Mouse (Mus musculus): ENCODE measurements around the gene Ina. TPM values are rescaled to one million over a fixed set of nuclear protein-coding genes. Genes with fewer than 3 reads are reported as not detected.

The Ina gene
- total RNA-seq, 1 experiment from 2014 or later: 5.4 TPM

DNA sequence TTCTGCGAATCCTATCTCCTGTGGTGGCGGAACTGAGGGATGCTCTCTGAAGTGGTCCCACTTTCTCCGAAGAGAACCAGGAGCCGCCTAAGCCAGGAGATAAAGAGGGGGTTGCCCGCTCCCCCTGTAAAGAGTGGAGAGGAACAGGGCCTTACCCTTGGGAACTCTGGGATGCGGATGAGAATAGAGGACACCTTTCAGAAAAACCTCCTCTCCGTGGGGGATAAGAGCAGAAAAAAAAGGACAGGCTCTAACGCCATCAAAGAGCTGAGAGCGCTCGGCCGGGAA lies 395 bp upstream of the Ina start:
- no peak for DNase-seq

DNA sequence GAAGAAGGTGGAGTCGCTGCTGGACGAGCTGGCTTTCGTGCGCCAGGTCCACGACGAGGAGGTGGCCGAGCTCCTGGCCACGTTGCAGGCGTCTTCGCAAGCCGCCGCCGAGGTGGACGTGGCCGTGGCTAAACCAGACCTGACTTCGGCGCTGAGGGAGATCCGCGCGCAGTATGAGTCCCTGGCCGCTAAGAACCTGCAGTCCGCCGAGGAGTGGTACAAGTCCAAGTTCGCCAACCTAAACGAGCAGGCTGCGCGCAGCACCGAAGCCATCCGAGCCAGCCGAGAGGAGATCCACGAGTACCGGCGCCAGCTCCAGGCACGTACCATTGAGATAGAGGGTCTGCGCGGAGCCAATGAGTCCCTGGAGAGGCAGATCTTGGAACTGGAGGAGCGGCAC lies 898 bp downstream of the Ina start:
- no peak for DNase-seq

DNA sequence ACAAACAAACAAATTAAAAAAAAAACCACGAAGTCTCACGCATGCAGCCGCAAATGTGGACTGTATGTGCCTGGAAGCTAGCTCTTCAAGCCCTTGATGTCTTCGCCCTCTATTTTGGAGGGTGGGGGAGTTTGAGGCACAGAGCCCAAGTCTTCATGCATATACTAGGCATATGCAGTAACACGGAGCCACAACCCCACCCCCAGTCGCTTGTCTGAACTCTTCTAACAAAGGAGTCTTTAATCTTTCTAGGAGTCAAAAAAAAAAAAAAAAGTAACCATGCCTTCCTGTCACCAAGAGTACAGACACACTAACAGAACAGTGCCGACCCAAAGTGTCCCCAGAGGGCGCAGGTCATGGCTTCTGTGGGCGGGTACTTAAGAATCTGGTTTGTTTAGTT lies 1.5 kb downstream of the Ina start:
- no peak for DNase-seq

DNA sequence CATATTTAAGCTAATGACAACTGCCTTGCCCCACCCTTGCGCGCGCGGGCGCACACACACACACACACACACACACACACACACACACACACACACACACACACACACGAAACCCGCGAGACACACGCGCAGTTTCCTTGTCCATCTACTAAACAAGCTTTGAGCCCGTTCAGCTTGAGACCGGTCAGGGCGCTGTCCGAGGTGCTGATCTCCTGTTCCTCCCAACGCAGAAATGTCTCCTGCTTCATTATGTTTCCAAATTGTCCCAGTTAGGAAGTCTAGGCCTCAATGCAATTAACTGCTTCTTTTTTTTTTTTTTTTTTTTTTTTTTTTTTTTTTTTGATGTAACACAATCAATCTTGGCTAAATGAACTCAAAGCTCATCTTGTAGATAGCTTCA lies 2.0 kb downstream of the Ina start:
- peak; percentile 87 for DNase-seq

DNA sequence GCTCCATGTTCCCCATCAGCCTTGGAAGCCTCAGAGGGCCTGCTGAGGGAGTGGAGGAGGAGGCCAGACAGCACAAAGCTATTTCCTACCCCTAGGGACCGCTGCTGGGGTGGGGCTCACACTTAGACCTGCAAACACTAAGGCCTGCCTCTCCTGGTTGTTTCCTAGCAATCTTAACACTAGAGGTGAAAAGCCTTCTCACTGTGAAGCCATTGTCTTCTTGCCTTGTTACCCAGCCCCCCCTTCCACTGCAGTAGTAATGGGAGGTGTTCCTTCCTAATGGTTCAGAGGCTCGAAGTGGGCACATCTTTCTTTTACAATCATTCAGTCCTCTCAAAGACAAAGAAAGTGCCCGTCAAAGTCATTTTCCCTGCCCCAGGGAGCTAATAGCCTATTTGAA lies 3.3 kb downstream of the Ina start:
- DNase-seq: no peak

DNA sequence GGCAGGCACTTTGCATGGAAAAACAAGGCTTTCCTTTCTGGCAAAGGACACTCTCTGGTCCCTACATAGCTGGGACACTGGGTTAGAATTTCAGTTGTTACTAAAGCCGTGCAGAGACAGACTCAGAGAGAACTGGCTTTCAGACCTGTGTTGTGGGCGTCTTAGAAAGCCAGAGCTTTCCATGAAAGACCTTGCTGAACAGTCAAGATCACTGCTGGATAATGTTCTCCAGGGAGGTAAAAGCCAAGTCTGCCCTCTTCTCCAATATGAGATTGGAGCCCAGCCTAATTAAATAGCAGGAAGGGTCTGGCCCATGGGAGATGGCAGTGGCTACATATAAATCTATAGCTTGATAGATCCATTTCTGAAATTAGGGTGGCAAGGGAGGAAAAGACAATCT lies 3.8 kb downstream of the Ina start:
- no peak for DNase-seq

DNA sequence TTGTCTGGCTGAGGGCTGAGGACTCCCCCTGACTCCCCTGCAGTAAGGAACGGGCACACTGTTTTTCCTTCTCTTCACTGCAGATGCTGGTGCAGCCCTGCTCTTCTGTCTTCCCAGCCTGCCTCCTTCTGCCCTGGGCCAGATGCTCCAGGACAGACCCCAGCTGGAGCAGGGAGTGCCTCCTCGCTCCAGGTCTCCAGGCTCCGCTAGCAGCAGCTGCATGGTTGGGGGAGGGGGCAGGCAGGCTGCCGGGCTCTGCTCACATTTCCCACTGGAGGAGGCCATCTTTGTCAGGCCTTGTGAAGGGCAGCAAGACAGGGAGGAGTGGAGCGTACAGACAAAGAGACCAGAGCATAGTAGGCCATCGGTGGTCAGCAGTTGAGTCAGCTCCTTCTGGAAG lies 4.8 kb downstream of the Ina start:
- no peak for DNase-seq

DNA sequence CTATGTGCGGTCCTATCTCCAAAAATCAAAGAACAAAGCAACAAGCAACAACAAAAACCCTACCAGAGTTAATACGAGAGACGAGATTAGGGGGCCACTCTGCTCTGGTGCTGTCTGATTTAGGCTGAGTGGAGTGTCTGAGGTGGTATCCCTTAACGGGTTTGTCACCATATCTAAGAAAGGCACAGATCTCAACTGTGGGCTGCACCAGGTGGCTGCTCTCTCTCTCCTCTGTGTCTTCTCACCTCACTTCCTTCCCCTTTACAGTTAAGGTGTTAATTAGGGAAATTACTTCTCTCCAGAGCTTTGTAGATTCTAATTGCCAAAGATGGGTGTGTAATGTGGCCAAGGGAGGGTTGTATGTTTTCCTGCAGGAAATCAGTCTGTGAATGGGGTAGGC lies 8.2 kb downstream of the Ina start:
- DNase-seq: no peak

DNA sequence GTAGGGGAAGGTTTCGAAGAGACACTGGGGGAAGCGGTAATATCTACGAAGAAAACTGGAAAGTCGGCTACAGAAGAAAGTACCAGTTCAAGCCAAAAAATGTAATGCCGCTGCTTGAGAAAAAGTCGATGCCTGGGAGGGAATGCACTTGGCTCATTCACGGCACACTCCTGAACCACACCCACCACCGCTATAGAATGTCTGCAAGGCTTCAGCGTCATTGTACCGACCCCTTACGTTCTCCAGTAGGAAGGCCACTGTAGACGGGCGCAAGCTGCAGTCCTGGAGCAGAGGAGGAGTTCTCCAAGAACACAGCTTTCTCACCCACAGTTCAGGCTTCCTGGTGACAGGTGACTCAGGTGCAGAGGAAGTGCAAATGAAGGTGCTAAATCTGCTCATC lies 9.0 kb downstream of the Ina start:
- DNase-seq: no peak

DNA sequence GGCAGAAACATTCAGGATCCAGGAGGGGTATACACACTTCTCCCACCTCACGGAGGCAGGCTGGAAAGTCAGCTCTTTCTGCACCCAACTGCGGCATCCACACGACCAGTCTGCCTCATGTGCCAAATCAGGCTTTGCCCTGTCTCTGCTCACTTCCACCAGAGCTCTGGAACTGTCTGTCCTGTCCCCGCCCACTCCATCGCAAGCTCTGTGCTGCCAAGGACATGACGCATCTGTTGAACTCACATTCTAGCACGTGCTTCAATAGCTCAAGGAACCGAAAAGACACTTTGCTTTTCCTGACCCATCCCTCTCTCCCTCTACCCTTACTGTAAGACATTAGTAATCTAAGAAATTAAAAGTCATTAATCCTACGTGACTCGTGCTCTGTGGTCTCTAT lies 10.5 kb downstream of the Ina start:
- DNase-seq: peak; percentile 25

DNA sequence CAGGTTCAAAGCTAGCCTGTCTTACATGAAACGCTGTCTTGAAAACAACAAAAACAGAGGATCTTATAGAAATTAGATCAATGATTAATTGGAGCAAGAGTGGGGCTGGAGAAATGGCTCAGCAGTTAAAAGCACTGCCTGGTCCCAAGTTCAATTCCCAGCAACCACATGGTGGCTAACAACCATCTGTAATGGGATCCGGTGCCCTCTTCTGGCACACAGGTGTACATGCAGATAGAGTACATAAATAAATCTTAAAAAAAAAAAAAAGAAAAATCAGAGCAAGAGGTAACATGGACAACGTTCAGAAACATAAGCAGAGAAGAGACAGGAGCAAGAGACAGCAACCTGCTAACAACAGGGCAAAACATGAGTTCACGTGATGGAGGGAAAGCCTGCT lies 12.0 kb downstream of the Ina start:
- DNase-seq: no peak

DNA sequence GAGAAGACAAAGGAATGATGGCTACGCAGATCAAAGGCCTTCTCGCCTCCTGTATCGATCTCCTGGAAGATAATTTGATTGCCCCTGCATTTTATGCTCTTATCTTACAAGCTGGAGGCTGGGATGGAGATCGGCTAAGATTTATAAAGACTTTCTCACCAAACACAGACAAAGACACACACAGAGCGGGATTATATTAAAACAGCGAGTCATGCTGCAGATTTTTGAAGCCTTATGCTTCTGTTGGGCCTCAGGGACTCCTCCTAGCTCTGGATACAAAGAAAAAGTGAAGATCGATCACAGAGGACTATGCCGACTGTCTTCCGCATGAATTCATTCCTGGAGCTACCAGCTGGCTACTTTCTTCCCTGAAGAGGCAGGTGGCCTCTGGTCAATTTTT lies 15.3 kb downstream of the Ina start:
- no peak for DNase-seq

DNA sequence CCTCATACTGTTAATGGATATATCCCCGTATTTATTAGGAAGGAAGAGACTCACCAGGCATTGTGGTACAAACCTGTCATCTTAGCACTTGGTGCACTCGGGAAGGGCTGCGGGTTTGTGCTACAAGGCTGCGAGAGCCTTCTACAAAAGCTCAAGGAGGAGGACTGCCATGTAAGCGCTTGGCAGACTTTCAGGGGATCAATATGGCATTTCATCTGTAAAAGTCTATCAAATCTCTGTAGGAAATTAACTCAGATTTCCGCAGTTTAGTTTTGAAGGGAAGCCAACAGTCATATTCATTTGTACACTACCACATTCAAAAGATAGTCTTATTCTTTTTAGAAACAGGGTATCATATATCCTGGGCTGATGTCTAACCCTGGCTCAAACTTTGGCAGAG lies 17.3 kb downstream of the Ina start:
- DNase-seq: no peak

DNA sequence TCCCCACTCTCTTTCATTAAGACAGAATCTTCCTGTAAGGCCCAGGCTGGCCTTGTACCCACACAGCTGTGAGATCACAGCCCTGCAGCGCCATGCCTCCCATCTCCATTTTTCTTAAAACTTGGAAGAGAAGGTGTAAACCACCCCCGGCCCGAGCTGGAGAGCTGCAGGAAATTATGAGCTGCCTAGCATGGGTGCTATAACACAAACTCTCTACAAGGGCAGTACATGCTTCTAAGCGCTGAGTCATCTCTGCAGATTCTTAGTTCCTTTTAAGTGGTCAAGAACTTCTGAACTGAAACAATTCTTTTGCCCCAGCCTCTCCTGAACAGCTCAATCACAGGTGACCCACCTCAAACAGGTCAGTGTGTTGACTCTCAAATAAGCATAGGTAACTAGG lies 20.4 kb downstream of the Ina start:
- no peak for DNase-seq

DNA sequence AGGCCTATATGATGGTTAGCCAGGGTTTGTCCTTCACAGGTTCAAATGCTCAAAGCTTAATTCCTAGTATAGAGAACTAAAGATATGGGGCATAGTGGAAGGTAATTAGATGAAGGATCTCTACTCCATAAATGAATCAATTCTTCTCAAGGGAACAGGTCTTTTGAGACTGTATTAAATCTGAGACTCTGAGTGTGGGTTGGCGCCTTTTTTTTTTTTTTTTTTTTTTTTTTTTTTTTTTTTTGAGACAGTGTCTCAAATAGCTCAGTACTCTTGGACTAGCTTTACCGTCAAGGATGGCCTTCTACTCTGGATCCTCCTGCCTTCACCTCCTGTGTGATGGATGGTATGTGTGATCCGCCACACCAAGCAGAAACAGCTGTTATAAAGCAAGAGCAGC lies 22.1 kb downstream of the Ina start:
- no peak for DNase-seq

DNA sequence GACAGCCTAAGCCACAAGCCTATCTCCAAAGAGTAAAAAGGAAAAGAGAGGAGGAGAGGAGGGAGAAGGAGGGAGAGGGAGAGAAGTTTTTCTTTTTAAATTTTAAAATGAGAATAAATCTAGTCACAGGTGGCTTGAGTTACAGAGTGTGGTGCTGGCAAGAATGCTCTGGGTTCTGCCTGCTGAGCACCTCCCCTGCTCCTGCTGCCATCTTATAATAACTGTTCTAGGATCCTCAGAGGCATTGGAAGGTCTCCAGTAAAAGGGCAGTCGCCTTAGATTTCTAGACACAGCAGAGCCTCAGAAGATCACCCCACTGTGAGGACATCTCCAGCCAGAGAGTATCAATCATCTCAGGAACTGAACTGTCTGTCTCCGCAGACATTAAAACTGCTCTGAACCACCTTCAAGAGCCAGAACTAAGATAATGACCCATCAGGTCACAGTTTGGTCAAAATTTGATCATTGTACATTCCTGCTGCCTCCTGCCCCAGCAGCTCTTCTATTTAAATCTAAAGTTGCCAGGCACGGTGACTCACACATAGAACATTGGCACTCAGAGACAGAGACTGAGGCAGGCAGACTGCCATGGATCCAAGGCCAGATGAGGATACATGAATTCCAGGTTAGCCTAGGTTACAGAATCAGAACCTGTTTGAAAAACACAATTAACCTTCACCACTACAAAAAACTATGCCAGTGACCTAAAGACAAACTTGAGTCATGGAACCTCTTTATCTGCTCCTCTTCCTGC lies 26.4 kb downstream of the Ina start:
- DNase-seq: peak; percentile 43

DNA sequence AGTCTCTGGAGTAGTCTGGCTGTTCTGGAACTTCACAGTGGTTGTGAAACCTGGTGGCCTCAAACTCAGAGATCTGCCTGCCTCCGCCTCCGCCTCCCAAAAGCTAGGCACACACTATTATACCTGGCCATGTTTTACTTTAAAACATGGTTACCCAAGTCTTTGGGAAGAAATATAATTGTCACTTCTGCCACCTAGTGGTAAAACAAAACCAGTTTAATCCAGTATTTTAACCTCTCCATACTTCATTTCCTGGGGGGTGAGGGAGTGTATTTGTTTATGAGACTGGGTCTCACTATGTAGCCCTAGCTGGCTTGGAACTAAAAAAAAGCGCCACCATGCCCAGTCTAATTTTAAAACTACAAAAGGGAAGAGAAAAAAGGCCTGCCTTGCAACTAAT lies 29.1 kb downstream of the Ina start:
- no peak for DNase-seq

DNA sequence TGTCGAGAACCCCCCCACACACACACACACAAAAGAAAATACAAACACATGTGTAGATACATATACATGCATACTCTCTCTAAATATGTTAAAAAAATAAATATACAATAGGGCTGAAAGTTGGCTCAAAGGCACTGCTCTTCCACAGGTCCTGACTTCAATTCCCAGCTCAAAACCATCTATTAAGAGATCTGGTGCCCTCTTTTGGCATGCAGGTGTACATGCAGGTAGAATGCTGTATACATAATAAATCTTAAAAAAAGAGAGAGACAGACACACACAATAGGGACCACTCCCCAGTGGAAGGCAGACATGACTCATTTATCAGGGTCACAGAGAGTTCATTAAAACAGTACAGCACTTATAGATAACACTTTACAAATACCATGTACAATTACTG lies 31.8 kb downstream of the Ina start:
- DNase-seq: no peak

DNA sequence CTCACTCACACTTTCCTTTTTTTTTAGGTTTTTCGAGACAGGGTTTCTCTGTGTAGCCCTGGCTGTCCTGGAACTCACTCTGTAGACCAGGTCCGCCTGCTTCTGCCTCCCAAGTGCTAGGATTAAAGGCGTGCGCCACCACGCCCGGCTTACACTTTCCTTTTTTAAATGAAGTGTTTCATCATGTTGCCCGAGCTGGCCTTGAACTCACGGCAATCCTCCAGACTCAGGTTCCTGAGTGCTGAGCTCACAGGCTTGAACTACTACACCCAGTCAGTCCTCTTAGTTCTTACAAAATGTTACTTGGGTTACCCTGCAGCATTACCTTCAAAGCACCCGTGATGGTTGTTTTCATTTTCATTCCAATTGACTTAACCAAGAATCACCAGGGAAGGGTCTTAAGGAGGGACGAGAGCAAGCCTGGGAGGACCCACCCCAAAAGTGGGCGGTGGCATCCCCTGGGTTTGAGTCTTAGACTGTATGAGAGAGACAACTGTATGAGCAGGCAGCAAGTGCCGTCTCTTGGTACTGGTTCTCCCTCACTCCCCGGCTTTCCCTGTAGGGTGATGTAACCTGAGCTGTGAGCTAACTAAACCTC lies 32.8 kb downstream of the Ina start:
- DNase-seq: peak; percentile 59

DNA sequence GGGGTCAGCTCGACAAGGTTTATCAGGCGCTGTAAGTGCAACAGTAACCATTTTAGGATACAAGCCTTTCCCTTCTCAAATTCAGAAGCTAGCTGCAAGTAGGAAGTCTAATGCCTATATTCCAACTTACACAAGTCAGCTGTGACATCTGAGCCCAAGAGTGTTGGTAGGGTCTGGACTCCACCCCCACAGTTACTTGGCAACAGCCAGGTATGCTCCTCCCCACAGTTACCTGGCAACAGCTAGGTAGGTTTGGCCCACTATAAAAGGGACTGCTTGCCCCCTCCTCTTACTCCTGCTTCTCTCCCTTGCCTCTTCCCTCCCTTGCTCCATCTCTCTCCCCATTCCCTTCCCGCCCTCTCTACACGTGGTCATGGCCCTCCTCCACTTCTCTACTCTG lies 34.6 kb downstream of the Ina start:
- no peak for DNase-seq

DNA sequence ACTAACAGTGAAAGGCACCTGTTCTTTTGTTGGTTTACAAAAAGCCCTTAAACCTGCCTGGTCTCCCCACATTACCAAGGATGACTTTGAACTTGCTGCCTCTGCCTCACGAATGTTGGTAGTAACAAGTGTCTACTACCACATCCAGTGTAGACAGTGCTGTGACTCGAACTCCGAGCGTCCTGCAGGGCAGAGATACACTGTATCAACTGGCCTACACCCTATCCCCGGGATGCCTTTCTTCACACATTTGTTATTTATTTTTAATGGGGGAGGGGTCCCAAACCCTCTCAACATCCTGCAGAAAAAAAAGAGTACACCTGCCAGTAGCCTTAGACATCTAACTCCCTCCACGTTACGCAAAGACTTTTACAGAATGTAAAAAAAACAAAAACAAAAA lies 35.3 kb downstream of the Ina start:
- DNase-seq: no peak

DNA sequence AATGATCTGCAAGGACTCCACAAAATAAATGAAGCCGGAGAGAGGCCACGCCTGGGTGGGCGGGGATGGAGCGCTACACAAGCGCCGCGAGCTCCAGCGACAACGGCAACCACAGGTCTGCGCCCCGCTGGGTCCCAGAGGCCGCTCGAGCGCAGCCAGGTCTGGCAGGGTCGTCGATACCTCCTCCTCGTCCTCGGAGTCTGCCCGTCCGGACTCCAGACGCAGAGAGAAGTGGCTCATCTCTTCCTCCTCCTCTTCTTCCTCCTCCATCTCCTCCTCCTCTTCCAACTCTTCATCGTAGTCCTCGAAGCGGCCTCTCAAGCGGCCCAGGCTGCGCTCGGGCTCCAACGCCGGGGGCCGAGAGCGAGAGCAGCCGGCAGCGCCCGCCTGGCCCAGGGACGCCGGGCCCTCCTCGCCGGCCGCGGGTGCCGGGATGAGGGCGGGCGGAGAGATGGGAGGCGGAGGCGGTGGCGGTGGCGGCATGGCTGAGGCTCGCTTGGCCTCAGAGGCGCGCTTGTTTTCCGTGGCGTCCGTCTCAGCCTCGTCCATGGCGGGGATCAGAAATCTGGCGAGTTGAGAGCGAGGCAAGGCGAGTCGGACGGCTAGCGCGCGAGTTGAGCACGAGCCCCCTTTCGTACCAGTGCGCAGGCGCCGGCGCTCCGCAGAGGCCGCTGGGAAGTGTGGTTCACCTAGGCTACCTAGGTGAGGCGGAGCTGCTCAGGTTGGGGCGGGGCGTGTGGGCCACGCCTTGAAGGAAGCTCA lies 36.0 kb downstream of the Ina start, which contains the start of gene Pcgf6:
Pcgf6 (minus strand) TSS at position 636 of the 762 bp plus-strand sequence.
- DNase-seq: peak; percentile 79

DNA sequence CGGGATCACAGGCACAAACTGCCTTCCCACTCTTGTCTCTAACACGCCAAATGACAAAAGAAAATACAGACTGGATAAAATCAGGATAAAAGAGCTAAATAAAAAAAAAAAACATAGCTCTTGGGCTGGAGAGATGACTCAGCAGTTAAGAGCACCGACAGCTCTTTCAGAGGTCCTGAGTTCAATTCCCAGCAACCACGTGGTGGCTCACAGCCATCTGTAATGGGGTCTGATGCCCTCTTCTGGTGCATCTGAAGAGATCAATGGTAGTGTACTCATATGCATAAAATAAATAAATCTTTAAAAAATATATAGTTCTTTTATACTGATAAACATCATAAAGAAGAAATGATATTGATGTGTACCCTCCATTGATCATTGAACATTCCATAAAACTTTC lies 38.4 kb downstream of the Ina start:
- no peak for DNase-seq

DNA sequence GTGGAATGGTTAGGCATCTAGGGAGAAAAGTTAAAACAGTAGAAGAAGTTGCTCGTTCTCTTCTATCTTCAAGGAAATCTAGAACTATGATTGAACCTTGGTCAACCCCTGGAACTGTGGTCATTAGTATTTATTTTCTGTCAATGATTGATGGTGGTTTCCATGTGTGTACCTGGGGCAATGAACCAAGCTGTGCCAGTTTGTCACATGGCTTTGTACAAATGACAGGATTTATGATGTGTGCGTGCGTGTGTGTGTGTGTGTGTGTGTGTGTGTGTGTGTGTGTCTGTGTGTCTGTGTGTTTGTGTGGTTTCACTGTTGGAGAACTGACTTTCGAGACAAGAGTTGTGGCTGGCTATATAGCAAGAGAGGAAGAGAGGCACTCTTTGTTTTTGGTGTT lies 39.0 kb downstream of the Ina start:
- DNase-seq: no peak

All from adrenal gland, postnatal 25 days (tissue).